Mouse (Mus musculus) CH12.LX (cell line): ENCODE measurements around the gene Sergef. TPM values are rescaled to one million over a fixed set of nuclear protein-coding genes. Genes with fewer than 3 reads are reported as not detected.

ENCODE experiments used
- DNase-seq: peaks from one replicate; pipeline ENCODE4 v3.0.0-alpha.2; 2013; ENCODE audit errors: extremely low read depth
- H3K27ac ChIP-seq: 2 replicates; pipeline ENCODE4 v1.5.1; 2012; ENCODE audit warnings: low read depth, mild to moderate bottlenecking, control low read depth, moderate library complexity; ENCODE audit not compliant: insufficient read depth
- H3K27me3 ChIP-seq: replicated peaks from 2 replicates; pipeline ENCODE3; 2012; ENCODE audit warnings: inconsistent platforms
- H3K36me3 ChIP-seq, 2 experiments: replicated peaks in 1 of 2; 2 replicates each; pipeline versions ENCODE3 to v1.6.1; 2012; ENCODE audit warnings: inconsistent platforms in 1 of 2, low read length in 1 of 2, mild to moderate bottlenecking in 1 of 2, mixed read lengths in 1 of 2, moderate library complexity in 1 of 2; ENCODE audit not compliant: control insufficient read depth in 1 of 2, insufficient read depth in 1 of 2
- H3K4me1 ChIP-seq, 2 experiments: 2 replicates each; pipeline ENCODE4 v1.6.1; 2012; ENCODE audit warnings: inconsistent platforms in 1 of 2, moderate library complexity in 1 of 2; ENCODE audit not compliant: insufficient read depth in 2 of 2, control insufficient read depth in 1 of 2
- H3K4me2 ChIP-seq: 2 replicates; pipeline ENCODE4 v1.6.1; 2012; ENCODE audit warnings: low read depth, mild to moderate bottlenecking, control low read depth; ENCODE audit not compliant: poor library complexity, insufficient read depth, severe bottlenecking
- H3K4me3 ChIP-seq, 3 experiments: fragments of 150-350 bp in 1 of 3; sonication (generic) in 1 of 3; replicated peaks in 1 of 3; 2 replicates each; pipeline versions ENCODE3 to v1.5.1; 2011 to 2012; ENCODE audit warnings: low read depth in 2 of 3, low read length in 2 of 3, mild to moderate bottlenecking in 2 of 3, moderate library complexity in 2 of 3, control low read depth in 1 of 3, improper control_type of control experiment in 1 of 3, inconsistent platforms in 1 of 3, mixed read lengths in 1 of 3; ENCODE audit not compliant: poor library complexity in 1 of 3
- H3K79me2 ChIP-seq: replicated peaks from 2 replicates; pipeline ENCODE4 v1.6.1; 2012; ENCODE audit warnings: mild to moderate bottlenecking, moderate library complexity; ENCODE audit not compliant: control insufficient read depth, poor library complexity, insufficient read depth, severe bottlenecking; ENCODE audit errors: extremely low read depth
- H3K9ac ChIP-seq: 2 replicates; pipeline ENCODE4 v1.6.1; 2012; ENCODE audit warnings: low read depth, mild to moderate bottlenecking, control low read depth, moderate library complexity; ENCODE audit not compliant: insufficient read depth
- H3K9me3 ChIP-seq: replicated peaks from 2 replicates; pipeline ENCODE3; 2012; ENCODE audit warnings: low read length, inconsistent platforms, mixed read lengths
- CHD1 ChIP-seq: IDR thresholded peaks from 2 replicates; pipeline ENCODE4 v1.6.1; 2012; ENCODE audit warnings: low read depth, low read length, improper control_type of control experiment, inconsistent platforms
- ETS1 ChIP-seq: conservative IDR thresholded peaks from 2 replicates; pipeline ENCODE4 v1.6.1; 2012; ENCODE audit warnings: low read depth, mild to moderate bottlenecking, inconsistent platforms, low read length, improper control_type of control experiment, moderate library complexity
- IRF4 ChIP-seq: IDR thresholded peaks from 2 replicates; pipeline ENCODE4 v1.6.1; 2014; ENCODE audit warnings: low read depth, mild to moderate bottlenecking, inconsistent platforms, low read length, improper control_type of control experiment
- JUN ChIP-seq: IDR thresholded peaks from 2 replicates; pipeline ENCODE4 v1.6.1; 2011; ENCODE audit warnings: low read depth, mild to moderate bottlenecking, low read length, improper control_type of control experiment, moderate library complexity; ENCODE audit not compliant: insufficient read depth
- KAT2A ChIP-seq: IDR thresholded peaks from 2 replicates; pipeline ENCODE4 v1.6.1; 2012; ENCODE audit warnings: low read length, improper control_type of control experiment, inconsistent platforms; ENCODE audit not compliant: insufficient replicate concordance
- MAZ ChIP-seq: IDR thresholded peaks from 2 replicates; pipeline ENCODE4 v1.6.1; 2012; ENCODE audit warnings: low read depth, mild to moderate bottlenecking, inconsistent platforms, low read length, improper control_type of control experiment, moderate library complexity
- MYC ChIP-seq: IDR thresholded peaks from 2 replicates; pipeline ENCODE4 v1.6.1; 2011; ENCODE audit warnings: low read depth, mild to moderate bottlenecking, improper control_type of control experiment, low read length
- PAX5 ChIP-seq: IDR thresholded peaks from 2 replicates; pipeline ENCODE4 v1.6.1; 2012; ENCODE audit warnings: low read length, inconsistent platforms, mixed read lengths
- POLR2A ChIP-seq: IDR thresholded peaks from 2 replicates; pipeline ENCODE4 v1.6.1; 2011; ENCODE audit warnings: low read depth, mild to moderate bottlenecking, improper control_type of control experiment, low read length
- RCOR1 ChIP-seq: conservative IDR thresholded peaks from 2 replicates; pipeline ENCODE4 v1.6.1; 2012; ENCODE audit warnings: low read depth, mild to moderate bottlenecking, inconsistent platforms, low read length, improper control_type of control experiment
- USF1 ChIP-seq: IDR thresholded peaks from 2 replicates; pipeline ENCODE4 v1.6.1; 2014; ENCODE audit warnings: low read depth, mild to moderate bottlenecking, inconsistent platforms, low read length, improper control_type of control experiment
- ZKSCAN1 ChIP-seq: IDR thresholded peaks from 2 replicates; pipeline ENCODE4 v1.6.1; 2012; ENCODE audit warnings: low read depth, inconsistent platforms, low read length, improper control_type of control experiment, borderline replicate concordance
- ZNF384 ChIP-seq: IDR thresholded peaks from 2 replicates; pipeline ENCODE4 v1.6.1; 2012; ENCODE audit warnings: low read depth, low read length, improper control_type of control experiment, inconsistent platforms
- dilution Hi-C: fragments of 300-500 bp; cut with MboI; formaldehyde crosslinking; loops from 2 replicates; pipeline ENCODE4 v1.14.3; 2020; ENCODE audit warnings: low sequenced_read_pairs; ENCODE audit not compliant: extremely low pct_unique_long_range_greater_than_20kb, extremely low pct_ligation_motif_present
- in situ Hi-C: fragments of 300-500 bp; cut with MboI; formaldehyde crosslinking; loops from 3 replicates; pipeline ENCODE4 v1.14.3; 2019; ENCODE audit warnings: low sequenced_read_pairs, low pct_ligation_motif_present, low pct_unique_long_range_greater_than_20kb, mixed read lengths
- polyA plus RNA-seq: library from polyadenylated mRNA; unstranded; fragments of >175 nt; gene quantifications from 2 replicates; pipeline ENCODE4 v1.2.1, GENCODE M21; 2012; ENCODE audit warnings: low read depth; ENCODE audit not compliant: insufficient read length
- total RNA-seq, 2 experiments: library from RNA; depleted of rRNA; stranded (reverse); fragments of 300-350 nt in 1 of 2; fragments of >200 nt in 1 of 2; gene quantifications; 2 replicates each; pipeline ENCODE4 v1.2.3; 2012 to 2014

The Sergef gene
- total and polyA plus RNA-seq, 3 experiments: 13.0 to 18.0 (median 14.1) TPM

DNA sequence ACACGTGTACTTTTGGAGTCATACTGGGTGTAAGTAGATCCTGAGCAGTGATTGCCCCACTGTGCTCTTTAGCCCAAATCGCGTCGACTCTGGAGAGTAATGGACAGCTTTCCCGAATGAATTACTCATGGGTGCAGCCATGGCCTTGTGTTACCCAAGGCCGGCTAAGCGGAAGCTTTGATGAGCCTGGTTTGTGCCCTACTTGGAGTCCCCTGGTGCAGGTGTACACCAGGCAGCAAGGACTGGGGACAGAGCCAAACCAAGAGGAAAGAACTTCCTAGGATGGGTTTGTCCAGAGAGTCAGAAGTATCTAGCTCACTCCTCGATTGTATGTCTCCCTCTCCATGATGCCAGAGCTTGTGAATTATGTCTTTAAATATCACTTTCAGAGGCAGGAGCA, 124.6 kb downstream of the Sergef start (continued):
- TF ChIP-seq PAX5: no peak
- TF ChIP-seq, all 38 proteins: peak for 0

DNA sequence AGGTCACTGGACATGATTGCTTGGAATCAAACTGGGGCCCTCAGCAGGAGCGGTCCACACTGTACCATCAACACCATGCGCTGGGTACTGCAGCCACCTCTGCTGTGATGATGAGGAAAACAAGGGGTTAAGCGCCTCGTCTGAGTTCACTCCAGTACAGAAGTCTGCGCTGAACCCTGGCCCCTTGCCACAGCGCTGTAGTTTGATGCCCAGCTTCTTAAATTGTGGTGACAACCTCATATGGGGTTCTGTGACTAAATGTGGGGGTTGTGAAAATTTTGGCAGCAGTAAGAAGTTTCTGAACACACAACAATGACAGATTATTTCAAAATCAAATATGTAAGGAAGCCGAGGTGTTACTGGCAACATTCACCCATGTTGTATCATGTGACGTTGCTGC, 126.0 kb downstream of the Sergef start:
- in situ Hi-C loops: no loop called here
- DNase-seq: no peak
- TF ChIP-seq MYC: no peak
- TF ChIP-seq KAT2A: no peak
- no peak for TF ChIP-seq RCOR1
- TF ChIP-seq ZKSCAN1: no peak
- no peak for TF ChIP-seq ETS1
- no peak for TF ChIP-seq USF1
- TF ChIP-seq, all 38 proteins: peak for 0
- H3K4me1 ChIP-seq: peaks cover 0 to 5% of the 10 kb centered on the region in 2 experiments; a peak in 2 of 4 replicates
- no peaks in the 10 kb centered on the region for H3K27me3 ChIP-seq
- dilution Hi-C loops: no loop called here
- no peak overlapping the region for H3K9ac ChIP-seq
- no peak overlapping the region for H3K27ac ChIP-seq
- no peak overlapping the region for H3K4me2 ChIP-seq
- H3K36me3 ChIP-seq: peaks cover 2 to 35% of the 10 kb centered on the region in 2 experiments
- no peaks in the 10 kb centered on the region for H3K79me2 ChIP-seq
- no peaks in the 10 kb centered on the region for H3K9me3 ChIP-seq
- H3K4me3 ChIP-seq: no peak overlapping the region

DNA sequence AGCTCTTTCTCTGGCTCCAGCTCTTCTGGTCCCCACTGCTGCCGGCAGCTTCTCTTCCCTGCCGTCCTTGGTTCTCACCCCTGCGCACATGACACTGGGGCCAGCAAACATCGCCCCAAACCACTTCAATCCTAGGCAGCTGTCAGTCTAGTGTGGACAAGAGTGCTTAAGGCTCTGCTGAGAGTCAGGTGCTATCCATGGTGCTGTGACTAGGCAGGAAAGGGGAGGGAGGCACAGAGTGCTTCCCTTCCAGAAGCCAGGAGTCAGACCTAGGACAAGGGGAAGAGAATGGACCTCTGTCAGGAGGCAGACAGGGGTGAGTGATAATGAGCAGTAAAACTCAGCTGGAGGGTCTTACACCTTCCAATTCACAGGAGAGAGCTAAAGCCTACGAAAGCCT, 126.8 kb downstream of the Sergef start:
- Histone ChIP-seq H3K9me3 (no peaks in the 10 kb centered on the region), H3K79me2 (no peaks in the 10 kb centered on the region), H3K36me3 (peaks cover 2 to 36% of the 10 kb centered on the region in 2 experiments), H3K4me1 (no peaks in the 10 kb centered on the region), H3K4me3 (no peak overlapping the region), H3K9ac (no peak overlapping the region), H3K4me2 (no peak overlapping the region), H3K27ac (no peak overlapping the region), H3K27me3 (no peaks in the 10 kb centered on the region)
- DNase-seq: no peak
- in situ Hi-C loops (no loop called here), dilution Hi-C loops (no loop called here)
- TF ChIP-seq POLR2A (no peak), IRF4 (no peak), ZNF384 (no peak), JUN (no peak), MAZ (no peak), CHD1 (no peak)
